Mouse (Mus musculus) MEL (cell line): Measurements from ENCODE around the gene Itga9.

Experiments used
- BHLHE40 ChIP-seq: IDR thresholded peaks from 2 replicates; pipeline ENCODE4 v1.6.1; 2012; ENCODE audit warnings: low read depth, mild to moderate bottlenecking, inconsistent platforms, low read length, improper control_type of control experiment, borderline replicate concordance
- CTCF ChIP-seq, 3 experiments: IDR thresholded peaks in 2 of 3; conservative IDR thresholded peaks in 1 of 3; 2 replicates each; pipeline ENCODE4 v1.5.1; 2011 to 2012; ENCODE audit warnings: low read length in 3 of 3, low read depth in 2 of 3, mild to moderate bottlenecking in 2 of 3, improper control_type of control experiment in 1 of 3, inconsistent platforms in 1 of 3, mixed read lengths in 1 of 3, moderate library complexity in 1 of 3; ENCODE audit not compliant: control insufficient read depth in 1 of 3, insufficient read depth in 1 of 3, poor library complexity in 1 of 3, severe bottlenecking in 1 of 3
- E2F4 ChIP-seq: IDR thresholded peaks from 2 replicates; pipeline ENCODE4 v1.6.1; 2011; ENCODE audit warnings: low read depth, low read length, improper control_type of control experiment, borderline replicate concordance
- MYB ChIP-seq: IDR thresholded peaks from 2 replicates; pipeline ENCODE4 v1.6.1; 2011; ENCODE audit warnings: mild to moderate bottlenecking, low read depth, low read length, improper control_type of control experiment
- POLR2A ChIP-seq, 2 experiments: IDR thresholded peaks; 2 replicates each; pipeline ENCODE4 v1.6.1; 2011 to 2012; ENCODE audit warnings: low read length in 2 of 2, mild to moderate bottlenecking in 2 of 2, control low read depth in 1 of 2, improper control_type of control experiment in 1 of 2, low read depth in 1 of 2, moderate library complexity in 1 of 2; ENCODE audit not compliant: control insufficient read depth in 1 of 2, insufficient read depth in 1 of 2, poor library complexity in 1 of 2
- ZC3H11A ChIP-seq: IDR thresholded peaks from 2 replicates; pipeline ENCODE4 v1.6.1; 2012; ENCODE audit warnings: low read depth, mild to moderate bottlenecking, inconsistent platforms, low read length, improper control_type of control experiment

GRCm38 (mm10) chr9:118556951-118557780, 49.3 kb upstream of the Itga9 start:
- TF ChIP-seq CTCF (IDR thresholded peaks at IDR 0.05 in 2 of 3, conservative IDR thresholded peaks at IDR 0.05 in 1 of 3; ENCODE audit: control insufficient read depth in 1 of 3, insufficient read depth in 1 of 3, low read depth in 2 of 3, low read length in 3 of 3, poor library complexity in 1 of 3, severe bottlenecking in 1 of 3) (no peak), POLR2A (IDR thresholded peaks at IDR 0.05; ENCODE audit: control insufficient read depth in 1 of 2, insufficient read depth in 1 of 2, low read depth in 1 of 2, low read length in 2 of 2, poor library complexity in 1 of 2) (no peak), MYB (no peak), BHLHE40 (no peak), E2F4 (no peak), ZC3H11A (no peak)
